Mouse (Mus musculus): ENCODE data around the gene Lrrtm4. TPM values are rescaled to one million over a fixed set of nuclear protein-coding genes. Genes with fewer than 3 reads are reported as not detected.
A peak's percentile ranks its signal among the peaks of the same experiment; 100 is the strongest.

Lrrtm4 gene
- polyA plus RNA-seq, 1 experiment, result not detected

DNA sequence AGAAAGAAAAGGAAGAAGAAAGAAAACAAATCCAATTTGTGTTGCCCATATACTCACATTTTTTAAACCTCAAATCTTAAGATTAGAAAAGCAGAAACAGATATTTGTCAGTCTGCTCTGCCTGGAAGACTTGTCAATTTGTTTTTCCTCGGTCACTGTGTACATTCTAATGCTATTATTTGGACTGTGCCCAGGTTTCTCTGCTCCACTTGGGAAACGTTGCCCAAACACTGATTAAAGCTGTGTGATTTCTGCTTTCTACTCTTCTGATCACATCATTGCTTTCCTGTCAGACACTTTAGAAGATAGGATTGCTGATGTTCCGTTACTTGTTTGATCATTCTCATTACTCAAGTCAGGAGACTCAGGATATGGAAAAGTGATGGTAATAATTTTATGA, 247.1 kb downstream of the Lrrtm4 start:
- H3K4me1 ChIP-seq (ENCODE audit: control insufficient read depth, insufficient read depth, low read length), result no peaks in the 10 kb centered on the region
- H3K4me3 ChIP-seq (ENCODE audit: insufficient read depth, low read length), result no peak overlapping the region
- TF ChIP-seq POLR2A (IDR thresholded peaks at IDR 0.05; ENCODE audit: borderline replicate concordance, low read depth, low read length) (no peak), CTCF (IDR thresholded peaks at IDR 0.05; ENCODE audit: low read depth, low read length) (no peak)
- H3K27ac ChIP-seq (ENCODE audit: insufficient read depth, low read depth, low read length), result no peak overlapping the region

DNA sequence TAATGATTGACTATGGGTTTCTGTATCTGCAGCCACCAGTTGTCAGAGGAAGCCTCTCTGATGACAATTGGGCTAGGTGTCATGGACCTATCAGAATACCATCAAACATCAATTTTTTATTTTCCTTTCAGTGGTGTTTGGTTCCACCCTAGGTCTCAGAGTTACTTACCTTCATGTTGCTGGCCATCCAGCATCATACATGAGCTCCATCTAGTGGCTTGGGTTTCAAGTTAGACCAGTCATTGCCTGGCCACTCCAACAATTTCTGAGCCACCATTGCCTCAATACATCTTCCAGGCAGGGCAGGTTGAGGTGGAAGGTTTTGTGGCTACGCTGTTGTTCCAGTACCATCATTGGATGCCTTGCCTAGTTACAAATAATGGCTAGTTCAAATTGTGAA, 268.3 kb downstream of the Lrrtm4 start:
- TF ChIP-seq POLR2A (IDR thresholded peaks at IDR 0.05; ENCODE audit: borderline replicate concordance, low read depth, low read length), result no peak
- TF ChIP-seq CTCF (IDR thresholded peaks at IDR 0.05; ENCODE audit: low read depth, low read length), result no peak
- Histone ChIP-seq H3K27ac (ENCODE audit: insufficient read depth, low read depth, low read length) (no peak overlapping the region), H3K4me1 (ENCODE audit: control insufficient read depth, insufficient read depth, low read length) (no peaks in the 10 kb centered on the region), H3K4me3 (ENCODE audit: insufficient read depth, low read length) (no peak overlapping the region)

DNA sequence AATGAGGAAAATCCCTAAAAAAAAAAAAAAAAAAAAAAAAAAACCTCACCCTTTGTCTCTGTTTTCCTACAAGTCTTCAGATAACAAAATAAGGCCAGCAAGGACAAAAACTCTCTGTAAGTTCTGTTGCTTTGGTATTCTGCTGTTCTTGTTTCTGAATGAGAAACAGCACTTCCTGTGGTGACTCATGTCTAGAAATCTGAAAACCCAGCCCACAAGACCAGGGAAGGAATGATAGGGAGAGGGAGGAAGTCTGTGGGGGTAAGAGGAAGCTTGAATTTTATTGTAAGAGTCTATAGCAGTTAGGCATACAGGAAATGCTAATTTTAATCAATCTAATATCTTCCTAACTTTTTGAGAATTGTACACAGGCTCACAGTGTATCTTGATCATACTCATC, 283.2 kb downstream of the Lrrtm4 start:
- peaks cover 6% of the 10 kb centered on the region for H3K4me1 ChIP-seq (ENCODE audit: control insufficient read depth, insufficient read depth, low read length)
- H3K4me3 ChIP-seq (ENCODE audit: insufficient read depth, low read length), result no peak overlapping the region
- TF ChIP-seq POLR2A (IDR thresholded peaks at IDR 0.05; ENCODE audit: borderline replicate concordance, low read depth, low read length) (no peak), CTCF (IDR thresholded peaks at IDR 0.05; ENCODE audit: low read depth, low read length) (no peak)
- peak overlapping the region; percentile 11; the same call in 1 of the 2 replicates for H3K27ac ChIP-seq (ENCODE audit: insufficient read depth, low read depth, low read length)

DNA sequence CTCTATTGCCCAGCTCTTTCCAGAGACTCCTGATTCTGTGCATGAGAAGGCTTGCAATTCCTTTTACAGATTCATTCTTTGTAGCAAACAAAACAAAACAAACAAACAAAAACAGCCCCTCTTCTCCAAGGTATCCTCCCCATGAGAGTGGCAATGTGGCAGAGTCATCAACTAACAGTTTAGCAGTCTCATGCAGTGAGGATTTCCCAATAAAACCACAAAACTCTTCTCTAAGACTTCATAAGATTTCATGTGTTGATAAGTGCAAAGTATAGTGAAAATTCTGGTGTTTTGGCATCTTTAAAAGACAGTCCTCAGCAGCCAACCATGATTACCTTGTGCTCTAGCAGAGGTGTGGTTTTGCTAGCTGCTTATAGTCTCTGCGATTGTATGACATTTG, 284.9 kb downstream of the Lrrtm4 start:
- Histone ChIP-seq H3K4me1 (ENCODE audit: control insufficient read depth, insufficient read depth, low read length) (peaks cover 6% of the 10 kb centered on the region), H3K4me3 (ENCODE audit: insufficient read depth, low read length) (no peak overlapping the region), H3K27ac (ENCODE audit: insufficient read depth, low read depth, low read length) (no peak overlapping the region)
- no peak for TF ChIP-seq CTCF (IDR thresholded peaks at IDR 0.05; ENCODE audit: low read depth, low read length)

DNA sequence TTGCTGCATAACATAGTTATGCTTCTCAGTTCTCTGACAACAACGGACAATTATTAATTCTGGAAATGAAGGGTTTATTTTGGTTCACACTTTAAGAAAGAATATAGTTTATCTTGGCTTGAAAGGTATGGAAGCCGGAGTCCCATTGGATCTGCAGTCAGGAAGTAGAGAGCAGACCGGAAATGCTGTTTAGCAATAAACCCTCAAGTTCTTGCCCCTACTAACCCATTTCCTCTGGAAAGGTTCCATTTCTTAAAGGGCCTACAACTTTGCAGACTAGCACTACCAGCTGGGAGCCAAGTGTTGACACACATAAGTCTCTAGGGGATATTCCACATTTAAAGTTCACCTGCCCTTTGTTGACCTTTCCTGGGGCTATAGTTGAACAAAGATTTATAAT, 309.7 kb downstream of the Lrrtm4 start:
- H3K27ac ChIP-seq (ENCODE audit: insufficient read depth, low read depth, low read length), result no peak overlapping the region
- H3K4me1 ChIP-seq (ENCODE audit: control insufficient read depth, insufficient read depth, low read length), result no peaks in the 10 kb centered on the region
- H3K4me3 ChIP-seq (ENCODE audit: insufficient read depth, low read length), result no peak overlapping the region
- TF ChIP-seq CTCF (IDR thresholded peaks at IDR 0.05; ENCODE audit: low read depth, low read length), result no peak
- TF ChIP-seq POLR2A (IDR thresholded peaks at IDR 0.05; ENCODE audit: borderline replicate concordance, low read depth, low read length), result no peak

DNA sequence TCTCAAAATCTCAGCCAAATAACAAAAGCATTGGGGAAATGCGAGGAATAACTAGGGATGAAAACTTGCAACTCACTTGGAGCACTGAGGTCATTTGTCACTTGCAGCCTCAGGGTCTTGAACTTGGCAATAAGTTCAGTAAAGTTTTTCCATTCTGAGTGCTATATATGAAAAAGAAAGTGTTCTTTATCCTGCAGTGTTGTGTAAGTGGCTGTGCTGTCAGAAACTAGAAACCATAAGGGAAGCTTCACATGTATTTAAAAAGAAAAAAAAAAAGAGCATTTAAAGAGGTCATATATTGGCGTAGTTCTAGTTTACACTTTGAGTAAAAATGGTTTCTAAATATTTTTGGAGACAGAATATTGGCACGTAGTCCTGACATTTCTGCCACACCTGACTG, 313.1 kb downstream of the Lrrtm4 start:
- no peak for TF ChIP-seq CTCF (IDR thresholded peaks at IDR 0.05; ENCODE audit: low read depth, low read length)
- no peak for TF ChIP-seq POLR2A (IDR thresholded peaks at IDR 0.05; ENCODE audit: borderline replicate concordance, low read depth, low read length)
- no peak overlapping the region for H3K4me3 ChIP-seq (ENCODE audit: insufficient read depth, low read length)
- no peak overlapping the region for H3K27ac ChIP-seq (ENCODE audit: insufficient read depth, low read depth, low read length)
- H3K4me1 ChIP-seq (ENCODE audit: control insufficient read depth, insufficient read depth, low read length), result no peaks in the 10 kb centered on the region

DNA sequence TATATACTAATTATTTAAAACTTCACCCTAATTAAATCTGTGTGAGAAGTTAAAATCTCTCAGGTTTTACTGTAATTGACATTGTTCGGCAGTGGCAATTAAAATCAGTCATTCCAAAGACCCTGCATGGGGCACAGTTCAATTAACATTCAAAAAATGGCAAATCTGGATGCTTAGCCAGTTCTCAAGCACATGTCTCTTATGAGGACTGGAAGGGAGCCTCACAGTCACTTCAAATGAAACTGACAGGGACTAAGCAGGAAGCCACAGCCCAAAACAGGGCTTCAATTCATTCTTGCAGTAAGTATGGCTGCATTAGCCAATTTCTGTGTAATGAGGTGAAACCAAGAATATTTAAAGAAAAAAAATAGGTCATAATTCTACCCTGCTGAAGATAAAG, 333.6 kb downstream of the Lrrtm4 start:
- no peak for TF ChIP-seq CTCF (IDR thresholded peaks at IDR 0.05; ENCODE audit: low read depth, low read length)
- no peak for TF ChIP-seq POLR2A (IDR thresholded peaks at IDR 0.05; ENCODE audit: borderline replicate concordance, low read depth, low read length)
- Histone ChIP-seq H3K27ac (ENCODE audit: insufficient read depth, low read depth, low read length) (no peak overlapping the region), H3K4me1 (ENCODE audit: control insufficient read depth, insufficient read depth, low read length) (no peaks in the 10 kb centered on the region), H3K4me3 (ENCODE audit: insufficient read depth, low read length) (no peak overlapping the region)

DNA sequence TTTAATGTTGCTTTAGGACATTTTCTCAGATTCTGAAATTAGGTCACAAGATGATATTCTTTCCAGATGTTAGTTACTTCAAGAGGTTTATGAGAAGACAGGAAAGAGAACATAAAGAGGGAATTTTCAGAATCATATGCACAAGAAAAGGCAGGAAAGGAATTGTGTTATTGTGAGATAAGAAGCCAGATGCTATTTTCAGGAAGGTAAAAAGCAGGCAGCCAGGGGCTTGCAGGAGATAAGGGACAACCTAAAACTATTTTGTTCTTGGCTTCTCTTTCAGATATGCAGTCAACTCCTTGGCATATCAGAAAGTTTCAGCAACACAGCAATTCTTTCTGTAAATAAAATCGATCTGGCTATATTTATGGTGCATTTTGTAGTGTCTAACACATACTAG, 338.4 kb downstream of the Lrrtm4 start:
- no peaks in the 10 kb centered on the region for H3K4me1 ChIP-seq (ENCODE audit: control insufficient read depth, insufficient read depth, low read length)

DNA sequence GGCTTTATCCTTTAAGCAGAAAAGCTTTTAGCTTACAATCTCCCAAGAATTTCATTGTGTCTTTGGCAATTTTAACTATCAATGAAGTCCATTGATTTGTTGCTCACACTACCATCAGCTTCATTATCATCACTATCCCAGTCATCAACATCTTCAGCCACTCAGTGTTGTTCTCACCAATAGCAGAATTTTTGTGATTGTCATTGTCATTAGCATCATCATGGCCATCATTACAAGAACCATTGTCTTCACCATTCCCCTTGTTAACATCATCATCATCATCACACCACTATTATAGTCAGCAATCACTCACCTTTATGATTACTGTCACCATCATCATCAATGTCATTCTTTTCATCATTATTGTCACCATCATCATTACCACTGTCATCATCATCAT, 344.9 kb downstream of the Lrrtm4 start:
- TF ChIP-seq POLR2A (IDR thresholded peaks at IDR 0.05; ENCODE audit: borderline replicate concordance, low read depth, low read length), result no peak
- TF ChIP-seq CTCF (IDR thresholded peaks at IDR 0.05; ENCODE audit: low read depth, low read length), result no peak
- H3K27ac ChIP-seq (ENCODE audit: insufficient read depth, low read depth, low read length), result no peak overlapping the region

More for the DNA sequence above, 338.4 kb downstream of the Lrrtm4 start:
- H3K27ac ChIP-seq (ENCODE audit: insufficient read depth, low read depth, low read length), result no peak overlapping the region
- H3K4me3 ChIP-seq (ENCODE audit: insufficient read depth, low read length), result no peak overlapping the region
- TF ChIP-seq CTCF (IDR thresholded peaks at IDR 0.05; ENCODE audit: low read depth, low read length), result no peak
- TF ChIP-seq POLR2A (IDR thresholded peaks at IDR 0.05; ENCODE audit: borderline replicate concordance, low read depth, low read length), result no peak

DNA sequence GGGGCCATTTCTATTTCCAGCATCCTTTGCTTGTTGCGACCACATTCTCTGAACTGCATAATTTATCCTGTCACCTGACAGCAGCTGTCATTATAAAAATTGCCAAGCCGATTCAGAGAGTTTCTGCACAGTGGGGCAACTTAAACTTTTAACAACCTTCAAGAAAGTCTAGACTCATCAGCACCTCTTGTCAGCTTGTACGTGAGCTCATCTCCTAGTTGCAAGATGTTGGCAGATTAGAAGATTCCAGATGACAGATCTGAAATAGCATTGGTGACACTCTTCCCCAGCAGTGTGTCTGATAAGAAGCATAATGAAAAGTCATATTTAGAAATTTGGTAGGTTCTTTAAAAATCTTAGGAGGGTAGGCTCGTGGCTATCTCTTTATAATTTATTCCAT, 347.9 kb downstream of the Lrrtm4 start:
- H3K27ac ChIP-seq (ENCODE audit: insufficient read depth, low read depth, low read length), result no peak overlapping the region
- no peak overlapping the region for H3K4me3 ChIP-seq (ENCODE audit: insufficient read depth, low read length)
- no peak for TF ChIP-seq POLR2A (IDR thresholded peaks at IDR 0.05; ENCODE audit: borderline replicate concordance, low read depth, low read length)
- TF ChIP-seq CTCF (IDR thresholded peaks at IDR 0.05; ENCODE audit: low read depth, low read length), result no peak
- H3K4me1 ChIP-seq (ENCODE audit: control insufficient read depth, insufficient read depth, low read length), result no peaks in the 10 kb centered on the region

More for the DNA sequence above, 344.9 kb downstream of the Lrrtm4 start:
- Histone ChIP-seq H3K4me1 (ENCODE audit: control insufficient read depth, insufficient read depth, low read length) (no peaks in the 10 kb centered on the region), H3K4me3 (ENCODE audit: insufficient read depth, low read length) (no peak overlapping the region)

DNA sequence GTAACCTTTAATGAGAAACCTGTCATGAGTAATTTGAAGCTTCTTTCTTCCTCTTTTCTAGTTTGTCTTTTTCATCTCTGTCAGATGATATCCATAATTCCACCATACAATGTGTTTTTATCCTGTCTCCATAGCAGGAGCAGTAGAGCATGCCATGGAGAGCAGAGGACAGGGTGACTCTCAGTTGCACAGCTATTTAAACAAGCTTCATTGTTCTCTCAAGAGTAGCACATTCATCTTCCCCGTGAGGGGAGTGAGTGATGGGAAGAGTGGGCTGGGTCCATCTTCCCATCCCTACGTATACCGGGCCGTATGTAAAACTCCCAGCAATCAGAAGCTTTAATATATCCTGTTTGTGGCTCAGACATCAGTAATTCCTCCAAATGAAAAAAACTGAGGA, 370.9 kb downstream of the Lrrtm4 start:
- no peak overlapping the region for H3K4me3 ChIP-seq (ENCODE audit: insufficient read depth, low read length)
- H3K4me1 ChIP-seq (ENCODE audit: control insufficient read depth, insufficient read depth, low read length), result no peaks in the 10 kb centered on the region
- no peak overlapping the region for H3K27ac ChIP-seq (ENCODE audit: insufficient read depth, low read depth, low read length)
- TF ChIP-seq CTCF (IDR thresholded peaks at IDR 0.05; ENCODE audit: low read depth, low read length) (no peak), POLR2A (IDR thresholded peaks at IDR 0.05; ENCODE audit: borderline replicate concordance, low read depth, low read length) (no peak)

Measured in bone marrow macrophage, adult 2 months (primary cell).